Mouse (Mus musculus) olfactory bulb, adult 2 months (tissue): ENCODE data around the gene Cstad.

Experiments
- CTCF ChIP-seq: fragments of 200-500 bp; IDR thresholded peaks from 2 replicates; pipeline ENCODE4 v1.5.1; 2012; ENCODE audit warnings: low read depth, mild to moderate bottlenecking, low read length, moderate library complexity; ENCODE audit not compliant: insufficient read depth
- POLR2A ChIP-seq: fragments of 200-500 bp; IDR thresholded peaks from 2 replicates; pipeline ENCODE4 v1.6.1; 2012; ENCODE audit warnings: mild to moderate bottlenecking, low read depth, low read length, moderate library complexity; ENCODE audit not compliant: insufficient read depth

- TF ChIP-seq CTCF (no peak), POLR2A (no peak)
These were observed 1.9 kb upstream of the Cstad start for GRCm38 (mm10) chr2:30592951-30593350.
